Mouse (Mus musculus) T-helper 17 cell (primary cell): ENCODE measurements around the gene Rad51b.

Experiments
- in situ Hi-C, 2 experiments: fragments of 300-600 bp; cut with MboI, MseI; formaldehyde crosslinking; loops; 1 replicate in 1 of 2; 2 replicates in 1 of 2; pipeline ENCODE4 v1.15.1; 2025; ENCODE audit warnings: high pct_unique_total_duplicates in 2 of 2

The Rad51b gene

DNA sequence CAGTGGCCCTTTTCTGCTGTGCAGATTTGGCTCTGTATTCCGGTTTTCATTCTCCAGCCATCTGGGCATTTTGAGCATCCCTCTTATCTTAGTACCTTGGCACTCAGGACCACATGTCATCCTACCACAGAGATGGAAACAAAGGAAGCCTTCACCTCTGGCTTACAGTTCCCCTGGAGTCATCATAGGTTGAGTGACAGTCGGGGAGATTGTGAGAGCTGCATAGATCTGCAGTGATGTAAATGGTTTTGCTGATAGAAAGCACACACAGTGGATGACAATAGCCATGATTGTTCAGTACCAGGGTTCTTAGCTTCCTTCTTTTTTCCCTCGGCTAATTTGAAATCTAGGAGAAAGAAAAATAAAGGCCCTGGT, 383.6 kb downstream of the Rad51b start:
- in situ Hi-C loops = no loop called here

DNA sequence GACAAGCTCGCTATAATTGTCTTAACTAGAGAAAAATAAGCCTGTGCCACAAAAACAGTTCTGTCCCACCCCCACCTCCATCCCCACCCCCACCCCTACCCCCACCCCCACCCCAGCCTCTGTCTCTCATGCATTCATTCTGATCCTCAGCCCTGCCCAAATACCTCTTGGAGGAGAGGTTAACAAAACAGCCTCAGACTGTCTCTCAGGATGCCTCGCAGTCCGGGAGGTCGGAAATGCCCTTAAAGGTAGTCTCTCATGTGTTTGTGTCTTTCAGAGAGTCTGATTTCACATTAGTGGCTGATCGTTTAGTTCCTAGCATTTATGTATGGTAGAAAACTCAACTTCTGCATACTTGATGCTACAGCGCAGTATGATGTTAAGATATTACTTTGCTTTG, 384.5 kb downstream of the Rad51b start:
- in situ Hi-C loops = no loop called here

DNA sequence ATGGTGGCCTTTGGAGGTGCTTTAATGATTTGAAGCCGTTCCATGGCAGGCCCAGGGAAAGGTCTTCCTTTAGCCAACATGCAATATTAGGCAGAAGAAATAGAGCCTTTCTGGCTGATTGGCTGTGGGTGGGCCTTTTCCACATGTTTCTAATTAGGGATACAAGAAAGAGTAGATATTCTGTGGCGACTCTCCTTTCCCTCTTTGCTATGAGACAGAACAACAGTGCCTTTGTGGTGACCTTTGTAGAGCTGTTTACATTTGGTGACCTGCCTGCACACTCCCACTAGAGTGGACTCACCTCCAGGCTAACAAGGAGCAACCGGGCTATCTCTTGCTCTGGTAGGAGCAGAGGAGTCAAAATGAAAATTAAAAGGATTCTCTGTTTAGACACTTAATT, 386.3 kb downstream of the Rad51b start:
- in situ Hi-C loops = no loop called here

DNA sequence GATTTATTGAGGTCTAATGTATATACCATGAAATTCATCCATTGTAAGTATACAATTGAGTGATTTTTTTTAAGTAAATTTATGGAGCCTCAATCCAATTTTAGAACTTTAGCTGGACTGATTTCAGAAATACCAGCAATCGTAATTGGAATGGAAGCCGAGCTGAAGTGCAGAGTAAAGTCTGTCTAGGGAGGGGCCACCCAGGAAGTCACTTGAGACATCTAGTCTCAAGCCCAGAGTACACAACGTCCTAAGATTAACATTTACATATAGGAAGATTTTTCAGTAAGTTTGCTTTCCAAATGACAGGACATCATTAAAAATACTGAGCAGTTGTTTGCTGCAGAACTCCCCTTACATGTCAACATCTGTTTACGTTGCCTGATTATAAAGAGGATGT, 386.7 kb downstream of the Rad51b start:
- in situ Hi-C loops = no loop called here

DNA sequence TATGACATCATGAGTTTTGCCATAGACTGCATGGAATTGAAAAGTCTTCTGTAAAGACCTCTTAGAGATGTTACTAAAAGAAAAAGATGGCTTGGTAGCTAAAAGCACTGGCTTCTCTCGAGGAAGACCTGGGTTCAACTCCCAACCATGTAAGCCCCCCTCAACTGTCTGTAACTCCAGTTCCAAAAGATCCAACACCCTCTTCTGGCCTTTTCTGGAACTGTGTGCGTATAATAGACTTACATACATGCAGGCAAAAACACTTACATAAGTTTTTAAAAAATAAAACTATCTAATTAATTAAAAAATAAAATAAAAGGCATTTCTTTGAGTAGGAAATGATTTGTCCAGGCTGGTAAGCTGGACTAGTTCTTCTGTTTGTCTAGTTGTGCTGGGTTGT, 387.3 kb downstream of the Rad51b start:
- in situ Hi-C loops = no loop called here

DNA sequence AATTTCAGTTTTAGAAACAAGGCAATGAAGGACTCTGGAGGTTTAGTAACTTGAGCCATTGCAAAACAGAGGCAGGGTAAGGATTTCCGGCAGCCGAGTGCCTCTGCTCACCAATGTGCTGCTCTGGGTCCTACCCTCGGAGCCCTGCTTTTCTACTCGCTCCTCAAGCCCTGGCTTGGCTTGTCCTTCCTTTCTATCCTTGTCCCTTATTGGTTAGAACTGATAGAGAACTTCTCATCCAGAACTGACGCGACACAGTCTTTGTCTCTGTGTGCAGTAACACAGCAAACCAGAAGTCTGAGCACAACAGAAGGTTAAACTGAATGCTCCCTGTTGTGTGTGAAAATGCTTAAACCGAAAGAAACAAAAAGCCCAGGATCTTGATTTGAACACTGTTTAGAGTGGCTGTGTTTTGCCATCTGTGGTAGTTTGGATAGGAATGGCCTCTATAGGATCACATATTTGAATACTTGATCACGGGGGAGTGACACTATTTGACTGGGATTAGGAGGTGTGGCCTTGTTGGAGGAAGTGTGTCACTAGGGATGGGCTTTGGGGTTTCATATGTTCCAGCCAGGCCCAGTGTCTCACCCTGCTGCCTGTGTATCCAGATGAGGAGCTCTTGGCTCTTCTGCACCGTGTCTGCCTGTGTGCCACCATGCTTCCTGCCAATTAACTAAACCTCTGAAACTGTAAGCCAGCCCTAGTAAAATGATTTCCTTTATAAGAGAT, 389.7 kb downstream of the Rad51b start:
- in situ Hi-C loops = no loop called here

DNA sequence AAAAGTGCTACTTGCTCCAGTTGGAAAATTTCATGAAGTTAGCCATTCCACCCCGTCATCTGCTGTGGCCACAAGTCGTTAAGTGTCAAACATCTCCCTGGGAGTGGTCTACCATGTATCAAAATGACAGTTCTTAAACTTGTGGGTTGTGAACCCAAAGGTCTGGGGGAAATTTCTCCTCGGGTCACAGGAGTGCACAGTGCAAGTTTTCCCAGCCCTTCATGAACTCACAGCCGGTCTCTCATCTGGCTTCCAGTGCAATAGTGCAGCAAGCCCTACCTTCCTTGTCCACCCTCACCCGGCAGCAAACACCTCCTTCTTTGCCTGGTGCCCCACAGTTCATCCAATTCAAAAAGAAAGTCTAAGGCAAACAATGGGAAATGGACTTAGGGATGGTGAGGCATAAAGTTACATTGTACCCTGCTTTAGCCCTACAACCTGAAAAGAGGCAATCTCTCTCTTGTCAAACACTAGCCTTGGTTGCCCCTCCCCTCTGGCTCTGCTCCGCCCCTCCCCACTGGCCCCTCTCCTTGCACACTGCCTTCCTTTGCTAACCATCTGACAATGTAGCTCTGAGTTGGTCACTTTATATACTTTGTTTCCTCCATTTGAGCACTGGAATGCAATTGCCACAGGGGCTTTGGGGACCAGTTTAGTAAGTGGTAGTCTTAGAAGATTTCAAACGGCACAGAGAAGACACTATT, 390.8 kb downstream of the Rad51b start:
- in situ Hi-C loops = no loop called here

DNA sequence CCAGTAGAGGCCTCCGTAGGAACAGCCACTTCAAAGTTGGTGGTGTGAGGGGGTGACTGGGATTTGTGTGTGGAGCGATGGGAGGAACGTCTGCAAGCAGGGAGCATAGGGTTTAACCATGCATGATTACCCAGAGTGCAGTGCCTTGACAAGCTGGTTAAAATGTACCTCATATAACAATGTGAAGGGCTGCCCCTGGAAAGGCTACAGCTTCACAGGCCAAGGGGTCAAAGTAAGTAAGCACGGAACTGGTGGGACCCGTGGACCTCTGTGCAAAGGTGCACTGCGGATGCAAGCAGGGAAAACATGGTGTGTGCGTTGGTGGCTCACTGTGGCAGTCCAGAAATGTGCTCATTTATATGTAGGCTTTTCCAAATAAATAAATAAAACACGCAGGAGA, 392.2 kb downstream of the Rad51b start:
- in situ Hi-C loops = no loop called here

DNA sequence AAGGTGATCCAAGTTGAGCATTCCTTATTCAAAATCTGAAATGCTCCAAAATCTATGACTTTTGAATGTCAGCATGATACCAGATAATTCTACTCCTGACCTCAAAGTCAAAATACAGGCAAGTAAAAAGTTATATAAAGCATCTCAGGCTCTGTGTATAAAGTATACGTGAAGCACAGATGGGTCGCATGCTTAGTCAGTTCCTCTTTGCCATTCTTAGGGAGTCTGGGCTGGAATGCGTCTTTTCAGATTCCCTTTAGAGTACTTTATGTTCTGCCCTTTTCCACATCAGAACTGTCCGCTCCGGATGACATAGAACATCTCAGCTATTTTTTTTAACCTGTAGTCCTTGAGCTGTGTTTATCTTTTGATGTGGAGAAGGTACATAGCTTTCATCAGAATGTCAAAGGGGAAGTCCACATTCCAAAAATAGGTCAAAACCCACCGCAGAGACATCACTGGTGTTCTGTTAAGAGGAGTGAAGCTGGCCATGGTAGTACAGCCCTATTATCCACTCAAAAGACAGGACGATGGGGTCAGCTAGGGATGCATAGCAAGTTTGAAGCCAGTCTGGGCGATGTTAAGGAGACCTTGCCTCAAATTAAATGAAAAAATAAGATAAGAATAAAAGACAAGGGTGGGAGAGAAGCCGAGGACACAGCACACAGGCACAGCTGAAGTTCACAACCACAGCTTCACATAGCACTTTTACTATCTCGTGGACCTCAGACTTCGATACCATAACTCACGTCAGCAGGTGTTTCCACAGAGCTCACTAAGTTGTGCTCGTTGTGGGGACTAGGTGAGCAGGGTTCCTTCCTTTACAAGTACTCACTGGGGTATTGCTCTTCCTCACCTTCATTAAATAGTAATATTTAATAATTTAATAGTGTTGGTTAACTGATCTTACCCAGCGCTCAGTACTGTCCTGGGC, 395.1 kb downstream of the Rad51b start:
- in situ Hi-C loops = loop anchor here in 1 of 2 experiments (5.0 kb wide), 1 partner anchor 80 kb away; no protein-coding TSS in a partner anchor

DNA sequence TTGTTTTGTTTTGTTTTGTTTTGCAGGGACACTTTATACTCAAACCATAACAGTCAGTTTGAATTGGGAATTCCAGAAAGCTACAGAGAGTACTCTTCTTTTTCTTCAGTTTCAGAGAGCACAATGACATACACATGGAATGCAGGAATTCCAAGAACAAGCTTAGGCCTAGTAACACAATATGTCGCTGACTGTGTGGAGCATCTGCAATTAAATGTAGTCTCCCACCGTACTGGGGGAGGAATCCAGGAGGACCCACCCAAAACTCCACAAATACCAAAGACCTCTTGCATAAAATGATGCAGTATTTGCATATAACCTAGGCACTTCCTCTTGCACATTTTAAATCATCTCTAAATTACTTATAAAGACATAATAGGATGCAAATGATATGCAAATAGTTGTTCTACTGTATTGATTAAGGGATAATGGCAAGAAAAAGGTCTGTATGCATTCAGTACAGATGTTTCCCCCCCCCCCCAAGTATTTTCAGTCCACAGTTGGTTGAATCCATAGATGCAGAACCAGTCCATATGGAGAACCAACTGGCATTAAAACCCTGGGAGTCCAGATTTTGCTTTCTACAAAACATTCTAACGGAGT, 398.9 kb downstream of the Rad51b start:
- in situ Hi-C loops = no loop called here

DNA sequence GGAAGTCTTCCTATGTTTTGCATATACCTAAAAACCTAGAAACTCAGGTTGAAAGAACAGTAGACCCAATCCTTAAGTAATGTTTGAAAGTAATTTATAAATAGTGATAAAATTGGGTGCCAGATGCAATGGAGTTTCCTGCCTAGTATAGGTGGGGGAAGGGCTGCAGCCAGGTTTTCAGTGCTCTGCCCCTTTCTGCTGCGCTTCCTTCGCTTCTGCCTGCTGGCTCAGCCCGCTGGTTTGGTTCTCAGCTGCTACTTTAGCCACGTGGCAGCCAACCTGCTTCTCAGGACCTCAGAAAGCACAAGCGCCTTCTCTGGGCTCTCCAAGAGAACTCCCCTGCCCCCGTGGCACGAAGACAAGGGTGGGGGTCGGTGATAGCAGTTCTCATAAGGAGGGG, 406.5 kb downstream of the Rad51b start:
- in situ Hi-C loops = no loop called here

DNA sequence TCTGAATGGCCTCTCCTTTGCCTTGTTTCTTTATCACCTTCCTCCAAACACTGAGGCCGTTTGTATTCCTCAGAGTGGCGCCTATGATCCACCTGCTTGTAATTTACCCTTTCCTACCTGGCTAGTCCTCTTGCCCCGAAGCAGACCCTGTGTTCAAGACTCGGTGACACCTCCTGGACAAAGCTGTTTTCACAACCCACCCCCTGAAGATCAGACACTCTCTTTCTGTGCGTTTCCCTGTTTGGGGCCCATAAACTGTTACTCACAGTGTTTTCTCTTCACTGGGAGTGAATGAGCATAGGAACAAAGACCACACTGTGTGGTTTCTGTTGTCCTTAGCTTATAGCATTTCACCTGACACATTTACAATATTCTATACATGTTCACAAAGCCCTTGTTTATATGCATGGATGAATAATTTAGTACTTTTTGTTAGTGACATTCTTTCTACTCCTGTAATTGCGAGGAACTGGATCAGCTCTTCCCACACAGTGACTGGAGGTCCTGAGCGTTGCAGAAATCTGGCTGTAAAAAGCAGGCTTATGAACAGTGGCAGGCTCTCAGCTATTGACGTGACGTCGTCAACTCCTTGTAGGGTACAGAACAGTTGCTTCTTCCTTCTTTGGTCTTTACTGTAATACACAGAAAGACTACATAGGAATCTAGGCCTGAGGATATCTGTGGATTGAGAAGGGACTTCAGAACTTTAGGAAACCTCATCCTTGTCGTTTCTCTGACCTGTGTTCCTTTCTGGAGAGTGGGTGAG, 408.6 kb downstream of the Rad51b start:
- in situ Hi-C loops = no loop called here

DNA sequence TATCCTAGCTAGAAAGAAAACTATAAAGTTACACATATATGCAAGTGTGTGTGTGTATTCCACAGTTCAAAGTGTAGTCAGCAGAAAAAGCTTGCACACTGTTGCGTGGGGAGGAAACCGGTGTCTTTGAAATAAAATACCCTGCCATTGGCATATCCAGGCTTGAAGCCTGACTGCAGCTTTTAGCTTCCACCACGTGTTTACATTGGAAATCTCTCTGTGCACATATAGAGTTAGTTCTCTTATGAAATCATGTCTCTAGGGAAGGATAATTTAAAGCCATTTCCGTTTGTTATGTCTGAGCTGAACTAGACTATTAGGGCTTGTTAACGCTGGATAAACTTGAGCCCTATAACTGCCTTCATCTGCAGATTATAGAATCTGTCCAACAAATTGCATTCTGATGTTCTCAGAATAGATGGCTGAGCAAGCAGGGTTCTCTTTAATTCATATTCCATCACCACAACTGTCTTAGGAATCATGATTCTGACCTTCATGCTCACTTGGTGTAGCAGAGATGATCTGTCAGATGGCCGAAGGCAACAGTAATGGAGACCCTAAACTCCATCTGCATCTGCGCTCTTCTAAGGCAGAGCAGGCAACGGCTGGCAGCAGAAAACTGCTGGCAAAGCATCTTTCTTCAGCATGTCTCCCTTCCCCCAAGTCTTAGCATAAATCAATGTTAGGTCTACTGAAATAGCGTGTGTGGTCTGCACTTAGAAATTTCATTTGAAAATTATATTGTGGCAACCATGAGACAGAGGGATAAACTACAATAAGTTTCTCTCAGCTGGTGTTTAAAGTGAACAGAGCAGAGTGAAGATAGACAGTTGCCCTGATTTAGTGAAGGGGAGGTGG, 410.7 kb downstream of the Rad51b start:
- in situ Hi-C loops = no loop called here

DNA sequence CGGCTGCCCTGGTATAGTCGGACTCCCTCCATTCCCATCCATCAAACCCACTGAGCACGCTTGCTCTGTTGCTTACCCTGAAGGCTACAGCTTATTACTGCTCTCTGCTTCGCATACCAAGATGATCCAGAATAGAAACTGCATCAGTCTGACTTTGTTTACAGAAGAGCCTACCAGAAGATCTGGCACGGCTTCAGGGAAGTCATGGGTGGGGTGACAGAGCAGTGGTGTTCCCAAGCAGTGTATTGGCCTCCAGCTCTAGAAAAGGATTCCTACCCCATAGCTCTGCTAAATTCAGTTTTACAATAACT, 411.3 kb downstream of the Rad51b start:
- in situ Hi-C loops = no loop called here

DNA sequence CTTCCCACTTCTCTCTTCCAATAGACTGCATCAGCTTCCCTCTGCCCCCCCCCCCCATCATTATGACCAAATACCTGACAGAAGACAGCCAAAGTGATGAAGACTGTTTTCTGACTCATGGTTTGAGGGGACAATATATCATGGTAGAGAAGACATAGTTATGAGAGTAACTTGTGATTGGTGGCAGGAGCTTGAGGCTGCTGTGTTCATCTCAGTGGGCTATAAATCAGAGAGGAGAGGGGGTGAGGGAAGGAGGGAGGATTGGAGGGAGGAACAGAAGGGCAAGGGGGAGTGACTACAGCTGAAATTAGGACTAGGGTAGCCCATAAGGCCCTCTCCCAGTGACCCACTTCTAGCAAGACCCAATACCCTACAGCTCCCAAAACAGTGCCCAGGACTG, 416.2 kb downstream of the Rad51b start:
- in situ Hi-C loops = no loop called here

DNA sequence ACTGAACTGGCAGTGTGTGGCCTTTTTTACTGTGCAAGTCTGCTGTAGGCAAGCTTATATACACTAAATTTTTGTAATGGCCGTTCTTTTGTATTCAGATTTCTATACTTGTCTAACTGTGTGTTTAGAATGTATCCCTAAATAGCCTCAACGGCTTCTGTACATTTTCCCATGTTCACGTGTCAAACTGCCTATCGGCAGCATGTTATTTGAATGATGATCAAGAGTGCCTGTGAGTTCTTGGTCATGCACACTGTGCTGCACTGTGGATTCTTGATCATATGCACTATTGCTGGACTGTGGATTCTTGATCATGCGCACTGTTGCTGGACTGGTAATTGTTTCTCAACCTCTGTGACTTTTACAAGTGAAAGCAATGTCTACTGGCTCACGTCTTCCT, 417.4 kb downstream of the Rad51b start:
- in situ Hi-C loops = no loop called here

DNA sequence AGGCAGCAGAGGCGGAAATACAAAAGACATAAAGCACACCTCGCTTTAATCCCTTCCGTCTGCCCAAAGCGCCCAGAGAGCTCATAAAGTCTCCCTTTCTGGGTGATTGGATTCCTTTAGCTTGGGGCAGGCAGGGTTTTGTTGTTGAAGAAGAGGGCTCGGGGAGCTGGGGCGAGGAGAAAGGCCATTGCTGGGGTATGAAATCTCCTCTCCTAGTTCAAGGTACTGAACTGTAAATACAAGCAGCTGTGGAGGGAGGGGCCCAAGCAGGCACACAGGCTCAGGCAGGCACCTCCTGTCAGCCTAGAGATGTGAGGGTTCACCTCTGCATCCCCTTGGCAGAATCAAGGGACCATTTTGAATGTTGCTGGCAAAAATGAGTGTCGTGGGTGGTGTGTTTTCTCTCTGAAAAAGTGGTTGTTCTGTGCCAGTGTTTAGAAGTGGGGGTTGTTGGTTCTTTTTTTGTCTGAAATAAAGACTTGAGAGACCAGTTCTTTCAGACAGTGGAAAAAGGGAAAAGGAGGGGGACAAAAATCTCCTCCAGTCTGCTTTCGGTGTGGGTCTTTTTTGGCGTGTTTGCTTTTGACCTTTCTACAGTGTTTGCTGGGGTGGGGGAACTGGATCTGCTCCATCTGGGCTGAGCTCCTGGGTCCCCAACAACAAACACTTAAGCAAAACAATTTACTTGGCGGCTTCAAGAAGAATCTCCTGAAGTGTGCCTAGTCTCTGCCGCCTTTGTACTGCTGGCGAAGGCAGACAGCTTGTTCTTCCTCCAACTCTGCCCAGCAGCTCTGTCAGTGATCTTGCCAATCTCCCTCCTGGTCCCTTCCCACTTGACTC, 418.6 kb downstream of the Rad51b start:
- in situ Hi-C loops = no loop called here

DNA sequence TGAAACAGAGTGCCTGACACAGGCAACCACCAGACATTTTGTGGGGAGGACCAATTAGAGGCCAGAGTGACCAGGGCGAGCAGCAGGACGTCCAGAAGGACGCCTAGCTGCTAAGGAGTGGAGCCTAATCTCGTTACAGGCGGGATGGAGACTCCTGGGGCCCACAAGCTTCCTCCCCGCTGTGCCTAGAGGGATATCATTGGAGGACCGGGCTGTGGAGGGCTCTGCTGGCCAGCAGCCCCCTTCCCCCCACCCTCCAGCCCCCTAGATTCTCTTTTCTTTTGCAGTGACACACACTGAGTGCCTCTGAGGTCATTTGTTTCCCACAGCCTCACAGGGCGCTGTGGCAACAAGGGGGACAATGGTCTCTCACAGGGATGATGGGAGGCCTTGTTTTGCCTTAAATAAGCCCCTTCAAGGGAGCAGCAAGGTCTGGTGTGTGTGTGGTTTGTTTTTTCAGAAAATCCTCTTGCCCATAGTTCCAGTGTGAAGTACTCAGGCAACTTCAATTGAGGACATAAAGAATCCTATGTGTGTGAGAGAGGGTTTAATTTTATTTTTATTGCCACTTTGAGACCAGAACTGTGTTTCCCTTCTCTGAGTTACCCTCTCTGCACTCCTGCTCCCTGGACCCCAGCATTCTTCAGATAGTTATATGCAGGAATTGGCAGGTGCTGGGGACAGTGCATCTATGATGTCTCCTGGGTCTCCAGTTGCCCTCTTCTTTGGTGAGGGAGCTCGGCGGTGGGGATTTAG, 422.2 kb downstream of the Rad51b start:
- in situ Hi-C loops = no loop called here

DNA sequence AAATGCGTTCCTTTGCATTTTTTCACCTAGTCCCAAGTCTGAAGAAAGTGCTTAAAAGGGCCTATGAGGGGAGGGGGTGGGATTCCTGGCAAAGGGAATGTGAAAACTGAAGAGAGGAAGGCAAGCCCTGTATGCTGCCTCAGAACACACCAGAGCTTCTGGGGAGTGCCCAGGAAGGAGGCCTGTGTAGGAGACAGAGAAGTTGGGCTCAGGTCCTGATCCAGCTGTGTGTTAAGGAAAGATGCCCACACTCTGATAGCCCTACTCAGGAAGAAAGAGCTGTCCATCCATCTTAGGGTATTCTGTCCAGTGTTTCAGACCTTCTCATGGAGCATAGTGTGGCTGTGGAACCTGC, 422.7 kb downstream of the Rad51b start:
- in situ Hi-C loops = no loop called here
